Mouse (Mus musculus): Measurements from ENCODE around the gene Krt78. TPM values are rescaled to one million over a fixed set of nuclear protein-coding genes. Genes with fewer than 3 reads are reported as not detected.

Gene Krt78
- polyA plus RNA-seq, 1 experiment from 2014 or later, result 0.10 TPM

DNA sequence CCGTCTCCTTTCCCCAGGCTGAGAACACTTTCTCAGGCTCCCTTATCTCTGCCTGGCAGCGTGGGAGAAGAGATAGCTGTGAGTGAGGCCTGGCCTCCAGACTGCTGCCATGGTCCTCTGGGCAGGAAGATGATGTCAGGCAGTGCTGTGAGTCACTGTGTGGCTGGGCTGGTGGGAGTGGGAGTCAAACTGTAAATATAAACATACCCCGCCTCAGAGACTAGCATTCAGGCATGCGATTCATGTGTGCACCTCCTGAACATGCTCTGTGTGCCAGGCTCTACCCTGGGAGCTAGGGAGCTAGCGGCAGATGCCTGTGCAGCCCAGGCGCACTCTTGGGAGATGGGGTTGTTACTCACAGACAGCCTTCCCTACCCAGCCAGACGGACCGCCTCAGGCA is 12.1 kb downstream of the Krt78 start:
- Histone ChIP-seq H3K9me3 (ENCODE audit: control insufficient read depth, low read length) (no peaks in the 10 kb centered on the region), H3K27me3 (ENCODE audit: control insufficient read depth, insufficient read depth, low read depth, low read length) (no peaks in the 10 kb centered on the region), H3K4me2 (ENCODE audit: low read depth, low read length) (no peak overlapping the region), H3K9ac (ENCODE audit: low read length) (no peak overlapping the region), H3K4me1 (replicated peaks; ENCODE audit: control insufficient read depth, insufficient read depth, low read length) (peaks cover 9% of the 10 kb centered on the region), H3K36me3 (ENCODE audit: control insufficient read depth, insufficient read depth, low read length) (no peaks in the 10 kb centered on the region), H3K4me3 (ENCODE audit: low read length) (no peak overlapping the region), H3K27ac (ENCODE audit: low read length) (no peak overlapping the region)
- ATAC-seq (ENCODE audit: low read depth), result no peak
- WGBS, result 47% methylated on average over 8 of the region's 8 CpGs

DNA sequence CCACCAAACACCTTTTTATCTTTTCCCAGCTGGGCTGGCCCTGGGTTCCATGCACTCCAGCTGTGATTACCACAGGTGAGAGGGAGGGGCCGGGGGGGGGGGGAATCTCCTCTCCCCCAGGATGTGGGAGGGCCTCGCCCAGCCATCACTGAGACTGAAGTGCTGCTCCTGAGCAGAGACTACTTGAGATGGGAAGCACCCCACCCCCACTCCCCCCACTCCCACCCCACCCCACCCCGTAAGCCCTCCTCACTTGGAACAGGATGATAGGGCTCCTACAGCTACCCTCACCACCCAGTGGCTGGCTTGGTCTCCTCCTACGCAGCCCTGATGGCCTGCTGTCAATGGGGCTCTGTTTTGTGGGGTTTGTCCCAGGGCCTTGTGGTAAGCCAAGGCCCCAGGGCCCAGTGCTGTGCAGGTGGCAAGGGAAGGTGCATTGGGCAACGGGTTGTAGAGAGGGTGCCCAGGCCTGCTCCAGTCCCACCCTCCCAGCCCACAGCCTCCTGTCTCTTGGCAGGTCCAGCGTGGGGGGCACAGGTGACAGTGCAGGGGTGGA is 13.7 kb downstream of the Krt78 start, which contains the start of gene Krt79:
Gene Krt79 (minus strand): TSS at position 51 of the 556 bp plus-strand sequence.
- 42% methylated on average over 6 of the region's 6 CpGs for WGBS

GRCm38 (mm10) chr15:101938600-101939308 is 15.3 kb downstream of the Krt78 start:
- peak overlapping the region; percentile 56 for H3K27ac ChIP-seq (ENCODE audit: low read length)
- 64% methylated on average over 9 of the region's 9 CpGs for WGBS

More for the DNA sequence above, 13.7 kb downstream of the Krt78 start, which contains the start of gene Krt79:
- Histone ChIP-seq H3K4me3 (ENCODE audit: low read length) (no peak within 1 kb of the TSS), H3K9me3 (ENCODE audit: control insufficient read depth, low read length) (no peaks in the 10 kb centered on the region), H3K4me1 (replicated peaks; ENCODE audit: control insufficient read depth, insufficient read depth, low read length) (peaks cover 9% of the 10 kb centered on the region), H3K27ac (ENCODE audit: low read length) (peak within 1 kb of the TSS; percentile 56; the same call in 1 of the 2 replicates), H3K36me3 (ENCODE audit: control insufficient read depth, insufficient read depth, low read length) (no peaks in the 10 kb centered on the region), H3K9ac (ENCODE audit: low read length) (no peak within 1 kb of the TSS), H3K4me2 (ENCODE audit: low read depth, low read length) (no peak within 1 kb of the TSS), H3K27me3 (ENCODE audit: control insufficient read depth, insufficient read depth, low read depth, low read length) (no peaks in the 10 kb centered on the region)
- ATAC-seq (ENCODE audit: low read depth), result peak; percentile 65

GRCm38 (mm10) chr15:101933024-101933423 is 21.1 kb downstream of the Krt78 start:
- ATAC-seq (ENCODE audit: low read depth), result no peak
- WGBS, result 58% methylated on average over 6 of the region's 6 CpGs

More at GRCm38 (mm10) chr15:101938600-101939308, 15.3 kb downstream of the Krt78 start:
- no peaks in the 10 kb centered on the region for H3K27me3 ChIP-seq (ENCODE audit: control insufficient read depth, insufficient read depth, low read depth, low read length)
- H3K4me2 ChIP-seq (ENCODE audit: low read depth, low read length), result no peak overlapping the region
- H3K4me1 ChIP-seq (replicated peaks; ENCODE audit: control insufficient read depth, insufficient read depth, low read length), result peaks cover 9% of the 10 kb centered on the region
- peak; percentile 70 for ATAC-seq (ENCODE audit: low read depth)
- H3K36me3 ChIP-seq (ENCODE audit: control insufficient read depth, insufficient read depth, low read length), result no peaks in the 10 kb centered on the region
- no peak overlapping the region for H3K4me3 ChIP-seq (ENCODE audit: low read length)
- no peak overlapping the region for H3K9ac ChIP-seq (ENCODE audit: low read length)
- no peaks in the 10 kb centered on the region for H3K9me3 ChIP-seq (ENCODE audit: control insufficient read depth, low read length)

GRCm38 (mm10) chr15:101929666-101930065 is 24.4 kb downstream of the Krt78 start:
- Histone ChIP-seq H3K36me3 (ENCODE audit: control insufficient read depth, insufficient read depth, low read length) (no peaks in the 10 kb centered on the region), H3K9ac (ENCODE audit: low read length) (peak overlapping the region; percentile 48; the same call in 1 of the 2 replicates), H3K9me3 (ENCODE audit: control insufficient read depth, low read length) (no peaks in the 10 kb centered on the region), H3K27me3 (ENCODE audit: control insufficient read depth, insufficient read depth, low read depth, low read length) (peaks cover 4% of the 10 kb centered on the region; the same call in 1 of the 2 replicates), H3K27ac (ENCODE audit: low read length) (no peak overlapping the region), H3K4me1 (replicated peaks; ENCODE audit: control insufficient read depth, insufficient read depth, low read length) (peaks cover 12% of the 10 kb centered on the region), H3K4me3 (ENCODE audit: low read length) (peak overlapping the region; percentile 32), H3K4me2 (ENCODE audit: low read depth, low read length) (peak overlapping the region; percentile 44)
- ATAC-seq (ENCODE audit: low read depth), result peak; percentile 60; the same call in 1 of the 2 replicates
- 2% methylated on average over 17 of the region's 17 CpGs for WGBS

More at GRCm38 (mm10) chr15:101933024-101933423, 21.1 kb downstream of the Krt78 start:
- Histone ChIP-seq H3K9ac (ENCODE audit: low read length) (no peak overlapping the region), H3K4me1 (replicated peaks; ENCODE audit: control insufficient read depth, insufficient read depth, low read length) (peaks cover 12% of the 10 kb centered on the region), H3K36me3 (ENCODE audit: control insufficient read depth, insufficient read depth, low read length) (no peaks in the 10 kb centered on the region), H3K27ac (ENCODE audit: low read length) (no peak overlapping the region), H3K9me3 (ENCODE audit: control insufficient read depth, low read length) (no peaks in the 10 kb centered on the region), H3K4me2 (ENCODE audit: low read depth, low read length) (no peak overlapping the region), H3K27me3 (ENCODE audit: control insufficient read depth, insufficient read depth, low read depth, low read length) (peaks cover 4% of the 10 kb centered on the region; the same call in 1 of the 2 replicates), H3K4me3 (ENCODE audit: low read length) (no peak overlapping the region)

DNA sequence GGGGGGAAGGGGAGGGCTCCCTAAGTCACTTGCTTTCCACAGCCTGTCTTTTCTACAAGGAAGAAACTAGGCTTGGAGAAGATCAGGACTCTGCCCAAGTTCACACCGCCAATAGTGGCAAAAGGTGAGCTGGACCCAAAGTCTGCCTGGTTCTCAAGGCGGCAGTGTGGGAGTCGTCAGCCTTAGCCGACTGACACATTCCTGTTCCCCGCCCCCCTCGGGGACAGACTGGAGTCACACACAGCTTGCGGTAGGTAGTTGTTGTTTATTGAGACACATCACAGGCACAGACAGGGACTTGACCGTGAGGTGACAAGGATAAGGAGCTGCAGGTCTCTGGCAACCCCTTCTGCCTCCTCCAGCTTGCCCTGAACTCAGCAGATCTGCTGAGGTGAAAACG is 25.0 kb downstream of the Krt78 start:
- H3K27ac ChIP-seq (ENCODE audit: low read length), result no peak overlapping the region
- peaks cover 12% of the 10 kb centered on the region for H3K4me1 ChIP-seq (replicated peaks; ENCODE audit: control insufficient read depth, insufficient read depth, low read length)
- WGBS, result 8% methylated on average over 9 of the region's 9 CpGs
- no peaks in the 10 kb centered on the region for H3K36me3 ChIP-seq (ENCODE audit: control insufficient read depth, insufficient read depth, low read length)
- peaks cover 4% of the 10 kb centered on the region; the same call in 1 of the 2 replicates for H3K27me3 ChIP-seq (ENCODE audit: control insufficient read depth, insufficient read depth, low read depth, low read length)
- ATAC-seq (ENCODE audit: low read depth), result no peak
- H3K9me3 ChIP-seq (ENCODE audit: control insufficient read depth, low read length), result no peaks in the 10 kb centered on the region
- peak overlapping the region; percentile 44; the same call in 1 of the 2 replicates for H3K4me2 ChIP-seq (ENCODE audit: low read depth, low read length)
- H3K9ac ChIP-seq (ENCODE audit: low read length), result no peak overlapping the region
- H3K4me3 ChIP-seq (ENCODE audit: low read length), result no peak overlapping the region; the same call in 1 of the 2 replicates

DNA sequence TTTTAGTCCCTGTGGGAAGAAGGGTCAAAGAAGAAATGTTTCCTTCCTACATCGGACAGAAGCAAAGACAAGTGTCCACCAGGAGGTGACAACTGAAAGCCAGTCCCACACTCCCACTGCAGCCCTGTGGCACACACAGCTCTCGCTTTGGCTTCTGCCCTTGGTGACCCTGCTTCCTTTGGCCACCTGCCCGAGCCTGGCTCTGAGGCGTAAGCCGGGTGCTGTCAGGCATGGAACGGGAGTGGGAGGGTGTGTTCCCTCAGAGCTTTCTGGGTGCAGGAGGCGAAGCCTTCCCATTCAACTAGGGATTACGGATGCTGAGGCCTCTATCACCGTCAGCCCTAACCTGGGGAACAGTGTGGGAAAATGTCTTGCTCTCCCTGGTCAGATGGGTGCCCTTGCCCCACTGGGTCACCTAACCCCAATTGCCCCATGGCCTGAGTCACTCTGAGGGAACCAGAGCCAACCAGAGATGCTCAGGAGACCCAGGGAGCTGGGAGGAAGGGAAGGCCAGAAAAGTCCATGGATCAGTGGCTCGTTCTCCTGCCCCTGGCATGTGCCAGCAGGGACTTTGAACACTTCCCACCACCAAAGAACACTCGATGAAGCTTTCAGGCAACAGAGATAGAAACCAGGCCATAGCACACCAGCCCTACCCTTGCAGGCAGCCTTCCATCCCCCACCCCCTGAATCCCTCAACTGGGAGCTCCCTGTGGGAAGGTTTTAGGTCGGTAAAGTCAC is 26.6 kb downstream of the Krt78 start:
- Histone ChIP-seq H3K27me3 (ENCODE audit: control insufficient read depth, insufficient read depth, low read depth, low read length) (peaks cover 4% of the 10 kb centered on the region; the same call in 1 of the 2 replicates), H3K4me1 (replicated peaks; ENCODE audit: control insufficient read depth, insufficient read depth, low read length) (peaks cover 12% of the 10 kb centered on the region), H3K36me3 (ENCODE audit: control insufficient read depth, insufficient read depth, low read length) (no peaks in the 10 kb centered on the region), H3K9ac (ENCODE audit: low read length) (no peak overlapping the region), H3K27ac (ENCODE audit: low read length) (no peak overlapping the region), H3K4me2 (ENCODE audit: low read depth, low read length) (no peak overlapping the region), H3K4me3 (ENCODE audit: low read length) (no peak overlapping the region), H3K9me3 (ENCODE audit: control insufficient read depth, low read length) (no peaks in the 10 kb centered on the region)
- no peak for ATAC-seq (ENCODE audit: low read depth)
- WGBS, result 58% methylated on average over 12 of the region's 12 CpGs

- Histone ChIP-seq H3K9ac (ENCODE audit: low read length) (no peak overlapping the region), H3K4me2 (ENCODE audit: low read depth, low read length) (no peak overlapping the region), H3K36me3 (ENCODE audit: control insufficient read depth, insufficient read depth, low read length) (no peaks in the 10 kb centered on the region), H3K4me3 (ENCODE audit: low read length) (no peak overlapping the region), H3K27me3 (ENCODE audit: control insufficient read depth, insufficient read depth, low read depth, low read length) (no peaks in the 10 kb centered on the region; the same call in 1 of the 2 replicates), H3K9me3 (ENCODE audit: control insufficient read depth, low read length) (no peaks in the 10 kb centered on the region), H3K4me1 (replicated peaks; ENCODE audit: control insufficient read depth, insufficient read depth, low read length) (peaks cover 9% of the 10 kb centered on the region), H3K27ac (ENCODE audit: low read length) (no peak overlapping the region)
- WGBS, result 45% methylated on average over 1 of the region's 1 CpGs
- ATAC-seq (ENCODE audit: low read depth), result no peak
These were observed 29.0 kb downstream of the Krt78 start for GRCm38 (mm10) chr15:101925041-101925440.

DNA sequence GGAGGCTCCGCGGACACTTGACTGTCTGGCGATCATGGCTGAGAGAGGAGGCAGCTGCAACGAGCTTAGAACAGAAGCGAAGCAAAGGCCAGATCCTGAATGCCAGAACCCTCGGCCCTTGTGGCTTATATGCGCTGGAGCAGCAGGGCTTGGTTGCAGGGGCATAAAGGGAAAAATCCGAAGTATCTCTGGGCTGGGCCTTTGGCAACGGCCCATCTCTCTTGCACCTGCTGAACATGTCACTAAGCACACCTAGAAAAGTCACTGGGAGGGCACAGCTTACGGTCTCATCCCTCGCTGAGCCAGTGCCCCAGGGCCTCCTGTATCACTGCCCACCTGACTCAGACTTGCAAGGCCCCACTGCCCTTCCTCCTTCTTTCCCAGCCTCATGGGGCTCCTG is 29.5 kb downstream of the Krt78 start, which contains the start of gene Krt4:
Gene Krt4 (minus strand): TSS at position 101 of the 400 bp plus-strand sequence.
- H3K4me1 ChIP-seq (replicated peaks; ENCODE audit: control insufficient read depth, insufficient read depth, low read length), result peaks cover 5% of the 10 kb centered on the region
- no peaks in the 10 kb centered on the region for H3K9me3 ChIP-seq (ENCODE audit: control insufficient read depth, low read length)
- H3K27ac ChIP-seq (ENCODE audit: low read length), result no peak within 1 kb of the TSS
- H3K9ac ChIP-seq (ENCODE audit: low read length), result no peak within 1 kb of the TSS
- no peak within 1 kb of the TSS for H3K4me2 ChIP-seq (ENCODE audit: low read depth, low read length)
- WGBS, result 55% methylated on average over 11 of the region's 11 CpGs
- H3K4me3 ChIP-seq (ENCODE audit: low read length), result no peak within 1 kb of the TSS
- no peak for ATAC-seq (ENCODE audit: low read depth)
- no peaks in the 10 kb centered on the region; the same call in 1 of the 2 replicates for H3K27me3 ChIP-seq (ENCODE audit: control insufficient read depth, insufficient read depth, low read depth, low read length)
- H3K36me3 ChIP-seq (ENCODE audit: control insufficient read depth, insufficient read depth, low read length), result no peaks in the 10 kb centered on the region

Measured in lung, embryonic 16.5 days (tissue).